Mouse (Mus musculus): Measurements from ENCODE around the gene Pum3. TPM values are rescaled to one million over a fixed set of nuclear protein-coding genes. Genes with fewer than 3 reads are reported as not detected.

The Pum3 gene
- polyA plus RNA-seq (2012; rRNA removed) = 13.1 and 15.2 TPM in 2 replicates

GRCm38 (mm10) chr19:27429745-27430251 is at the start of gene Pum3:
Gene Pum3, minus strand, starts transcription at chr19:27429825.
- TF ChIP-seq CTCF (conservative IDR thresholded peaks at IDR 0.05; ENCODE audit: insufficient read depth, insufficient read length, low read depth, low read length) = no peak
- TF ChIP-seq POLR2A (IDR thresholded peaks at IDR 0.05; ENCODE audit: low read depth, low read length) = peak; percentile 91
- under 1% methylated on average over 40 of the region's 40 CpGs for WGBS

DNA sequence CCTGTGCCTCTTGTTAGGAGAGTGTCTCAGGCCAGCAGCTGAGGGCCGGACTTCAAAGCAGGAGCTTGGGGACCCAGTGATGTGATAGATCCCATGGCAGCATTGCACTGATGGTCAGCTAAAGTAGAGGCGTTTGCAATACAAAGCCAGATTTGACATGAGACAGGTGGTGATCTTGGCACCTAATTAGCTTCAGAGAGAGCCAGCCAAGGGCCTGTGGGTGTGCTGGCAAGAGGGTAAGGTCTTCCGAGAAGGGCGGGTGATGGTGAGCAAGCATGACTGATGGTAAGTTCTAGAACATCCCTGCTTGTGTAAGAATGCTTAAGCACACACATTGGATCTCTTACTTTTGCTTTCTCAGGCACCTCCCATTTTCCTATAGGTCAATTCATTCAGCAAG is 37.1 kb upstream of the Pum3 start:
- H3K4me3 ChIP-seq (ENCODE audit: insufficient read depth, low read depth, low read length) = no peak overlapping the region
- 69% methylated on average over 4 of the region's 4 CpGs for WGBS

More at GRCm38 (mm10) chr19:27429745-27430251, at the start of gene Pum3:
- peaks cover 9% of the 10 kb centered on the region for H3K4me1 ChIP-seq (ENCODE audit: control insufficient read depth, insufficient read depth, low read length)
- H3K4me3 ChIP-seq (ENCODE audit: insufficient read depth, low read depth, low read length) = peak within 1 kb of the TSS; percentile 73
- H3K36me3 ChIP-seq (ENCODE audit: control insufficient read depth, insufficient read depth, low read length) = no peaks in the 10 kb centered on the region
- peak; percentile 99 for DNase-seq
- H3K27me3 ChIP-seq (replicated peaks; ENCODE audit: control insufficient read depth, insufficient read depth, low read length) = no peaks in the 10 kb centered on the region
- peak within 1 kb of the TSS; percentile 71 for H3K27ac ChIP-seq (ENCODE audit: insufficient read depth, low read depth, low read length)

GRCm38 (mm10) chr19:27462656-27463055 is 33.0 kb upstream of the Pum3 start:
- H3K36me3 ChIP-seq (ENCODE audit: control insufficient read depth, insufficient read depth, low read length) = no peaks in the 10 kb centered on the region
- 68% methylated on average over 4 of the region's 4 CpGs for WGBS
- DNase-seq = no peak
- no peak overlapping the region for H3K27ac ChIP-seq (ENCODE audit: insufficient read depth, low read depth, low read length)
- no peaks in the 10 kb centered on the region; the same call in 1 of the 2 replicates for H3K27me3 ChIP-seq (replicated peaks; ENCODE audit: control insufficient read depth, insufficient read depth, low read length)
- TF ChIP-seq CTCF (conservative IDR thresholded peaks at IDR 0.05; ENCODE audit: insufficient read depth, insufficient read length, low read depth, low read length) (no peak), POLR2A (IDR thresholded peaks at IDR 0.05; ENCODE audit: low read depth, low read length) (no peak)
- H3K4me3 ChIP-seq (ENCODE audit: insufficient read depth, low read depth, low read length) = no peak overlapping the region
- no peaks in the 10 kb centered on the region for H3K4me1 ChIP-seq (ENCODE audit: control insufficient read depth, insufficient read depth, low read length)

More for the DNA sequence above, 37.1 kb upstream of the Pum3 start:
- H3K36me3 ChIP-seq (ENCODE audit: control insufficient read depth, insufficient read depth, low read length) = no peaks in the 10 kb centered on the region
- no peaks in the 10 kb centered on the region for H3K4me1 ChIP-seq (ENCODE audit: control insufficient read depth, insufficient read depth, low read length)
- H3K27me3 ChIP-seq (replicated peaks; ENCODE audit: control insufficient read depth, insufficient read depth, low read length) = no peaks in the 10 kb centered on the region
- TF ChIP-seq CTCF (conservative IDR thresholded peaks at IDR 0.05; ENCODE audit: insufficient read depth, insufficient read length, low read depth, low read length) (no peak), POLR2A (IDR thresholded peaks at IDR 0.05; ENCODE audit: low read depth, low read length) (no peak)
- DNase-seq = no peak
- H3K27ac ChIP-seq (ENCODE audit: insufficient read depth, low read depth, low read length) = no peak overlapping the region

DNA sequence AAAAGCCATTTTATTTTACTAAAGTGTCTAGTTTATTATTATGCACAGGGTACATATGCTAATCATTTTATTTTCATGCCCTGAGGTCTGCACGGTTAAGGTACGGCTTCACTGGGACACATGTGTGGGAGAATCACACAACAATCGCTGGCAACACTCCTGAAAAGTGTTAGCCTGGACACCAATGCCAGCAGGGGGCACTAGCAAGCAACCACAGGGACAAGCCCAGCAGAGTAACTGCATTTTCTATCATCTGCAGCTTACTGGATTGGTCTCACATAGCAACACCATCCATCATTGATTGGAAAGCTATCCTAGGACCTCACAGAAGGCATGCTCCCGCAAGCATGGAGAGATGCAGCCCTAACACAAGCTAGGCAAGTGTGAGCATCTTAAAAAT is 20.8 kb upstream of the Pum3 start:
- TF ChIP-seq CTCF (conservative IDR thresholded peaks at IDR 0.05; ENCODE audit: insufficient read depth, insufficient read length, low read depth, low read length) (peak; percentile 84), POLR2A (IDR thresholded peaks at IDR 0.05; ENCODE audit: low read depth, low read length) (no peak)
- H3K4me1 ChIP-seq (ENCODE audit: control insufficient read depth, insufficient read depth, low read length) = no peaks in the 10 kb centered on the region
- DNase-seq = peak; percentile 55
- H3K4me3 ChIP-seq (ENCODE audit: insufficient read depth, low read depth, low read length) = no peak overlapping the region
- WGBS = 17% methylated on average over 4 of the region's 4 CpGs
- no peak overlapping the region for H3K27ac ChIP-seq (ENCODE audit: insufficient read depth, low read depth, low read length)
- no peaks in the 10 kb centered on the region for H3K27me3 ChIP-seq (replicated peaks; ENCODE audit: control insufficient read depth, insufficient read depth, low read length)
- H3K36me3 ChIP-seq (ENCODE audit: control insufficient read depth, insufficient read depth, low read length) = no peaks in the 10 kb centered on the region

GRCm38 (mm10) chr19:27447515-27447914 is 17.9 kb upstream of the Pum3 start:
- Histone ChIP-seq H3K27me3 (replicated peaks; ENCODE audit: control insufficient read depth, insufficient read depth, low read length) (no peaks in the 10 kb centered on the region), H3K4me3 (ENCODE audit: insufficient read depth, low read depth, low read length) (no peak overlapping the region), H3K27ac (ENCODE audit: insufficient read depth, low read depth, low read length) (no peak overlapping the region), H3K4me1 (ENCODE audit: control insufficient read depth, insufficient read depth, low read length) (no peaks in the 10 kb centered on the region), H3K36me3 (ENCODE audit: control insufficient read depth, insufficient read depth, low read length) (no peaks in the 10 kb centered on the region)
- TF ChIP-seq CTCF (conservative IDR thresholded peaks at IDR 0.05; ENCODE audit: insufficient read depth, insufficient read length, low read depth, low read length) (peak; percentile 48), POLR2A (IDR thresholded peaks at IDR 0.05; ENCODE audit: low read depth, low read length) (no peak)
- WGBS = 32% methylated on average over 7 of the region's 7 CpGs
- peak; percentile 8 for DNase-seq

DNA sequence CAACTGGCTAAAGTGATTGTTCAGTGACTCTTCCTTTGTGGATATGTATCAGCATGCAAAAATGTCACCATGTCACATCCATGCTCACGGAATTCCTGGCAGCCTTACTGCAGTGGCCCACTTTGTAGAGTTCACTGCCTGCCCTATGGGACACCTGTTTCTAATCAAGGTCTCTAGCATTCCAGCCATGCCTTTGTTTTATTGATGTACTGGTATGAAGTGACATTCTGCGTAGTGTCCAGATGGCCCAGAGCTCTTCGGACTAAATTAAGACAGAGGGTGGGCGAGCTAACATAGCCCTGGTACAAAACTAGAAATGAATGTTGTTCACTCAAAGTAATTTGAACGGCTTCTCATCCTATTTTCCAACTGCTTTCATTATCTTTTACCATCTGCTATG is 11.5 kb upstream of the Pum3 start:
- Histone ChIP-seq H3K27me3 (replicated peaks; ENCODE audit: control insufficient read depth, insufficient read depth, low read length) (no peaks in the 10 kb centered on the region), H3K27ac (ENCODE audit: insufficient read depth, low read depth, low read length) (no peak overlapping the region), H3K4me1 (ENCODE audit: control insufficient read depth, insufficient read depth, low read length) (no peaks in the 10 kb centered on the region), H3K36me3 (ENCODE audit: control insufficient read depth, insufficient read depth, low read length) (no peaks in the 10 kb centered on the region), H3K4me3 (ENCODE audit: insufficient read depth, low read depth, low read length) (no peak overlapping the region)
- WGBS = 84% methylated on average over 5 of the region's 5 CpGs
- TF ChIP-seq CTCF (conservative IDR thresholded peaks at IDR 0.05; ENCODE audit: insufficient read depth, insufficient read length, low read depth, low read length) = no peak
- TF ChIP-seq POLR2A (IDR thresholded peaks at IDR 0.05; ENCODE audit: low read depth, low read length) = no peak
- DNase-seq = no peak

DNA sequence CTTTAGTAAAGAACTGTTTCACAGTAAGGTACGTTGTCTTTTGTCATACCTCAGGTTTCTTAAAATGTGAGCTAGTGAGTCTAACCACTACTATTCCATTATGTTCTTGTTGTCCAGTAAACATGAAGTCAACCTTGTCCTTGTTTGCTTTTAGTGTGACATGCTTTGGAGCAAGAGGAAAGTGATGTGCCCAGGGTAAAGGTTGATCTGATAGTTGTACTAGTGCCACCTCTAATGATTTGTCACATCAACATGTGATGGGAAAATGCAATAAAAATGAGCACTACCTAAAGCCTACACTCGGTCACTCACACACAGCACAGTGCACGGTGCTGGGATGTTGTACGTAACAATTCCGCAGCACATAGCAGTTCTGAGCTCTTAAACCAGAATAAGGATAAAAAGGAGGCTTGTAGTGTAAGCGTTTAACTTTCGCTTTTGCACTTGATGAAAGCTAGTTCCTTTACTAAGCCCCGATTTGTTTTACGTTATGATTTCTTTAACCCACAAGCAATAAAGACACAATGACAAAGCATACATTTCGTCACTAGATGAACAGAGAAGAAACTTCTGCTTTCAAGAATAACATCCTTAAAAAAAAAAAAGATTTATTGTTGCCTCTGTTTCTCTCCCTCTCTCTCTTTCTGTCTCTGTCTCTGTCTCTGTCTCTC is 8.5 kb upstream of the Pum3 start:
- no peaks in the 10 kb centered on the region for H3K4me1 ChIP-seq (ENCODE audit: control insufficient read depth, insufficient read depth, low read length)
- WGBS = 72% methylated on average over 10 of the region's 10 CpGs
- TF ChIP-seq POLR2A (IDR thresholded peaks at IDR 0.05; ENCODE audit: low read depth, low read length) (no peak), CTCF (conservative IDR thresholded peaks at IDR 0.05; ENCODE audit: insufficient read depth, insufficient read length, low read depth, low read length) (no peak)
- no peaks in the 10 kb centered on the region for H3K27me3 ChIP-seq (replicated peaks; ENCODE audit: control insufficient read depth, insufficient read depth, low read length)
- no peaks in the 10 kb centered on the region for H3K36me3 ChIP-seq (ENCODE audit: control insufficient read depth, insufficient read depth, low read length)
- no peak overlapping the region for H3K27ac ChIP-seq (ENCODE audit: insufficient read depth, low read depth, low read length)
- no peak for DNase-seq
- H3K4me3 ChIP-seq (ENCODE audit: insufficient read depth, low read depth, low read length) = no peak overlapping the region
